Mouse (Mus musculus) layer of hippocampus, postnatal 10 days (tissue): ENCODE data around the gene Dlst. TPM values are rescaled to one million over a fixed set of nuclear protein-coding genes. Genes with fewer than 3 reads are reported as not detected.
"Not testable (repeated sequence)": the region's sequence is repeated elsewhere in the genome, so short reads cannot be mapped to it uniquely, and the experiment has no call there.

Experiments used
- DNase-seq, 2 experiments: peaks; one replicate each; pipeline ENCODE4 v3.0.0; 2021; ENCODE audit warnings: low spot score in 2 of 2
- total RNA-seq, 2 experiments: library from RNA; stranded (reverse); gene quantifications; 2 replicates each; pipeline ENCODE4 v1.2.3; 2021

Dlst gene
- total RNA-seq, 2 experiments from 2014 or later, result 162 to 167 TPM

- no peak for DNase-seq
Observed at GRCm38 (mm10) chr12:85113337-85113736, 2.7 kb downstream of the Dlst start.

- no peak for DNase-seq
Observed at GRCm38 (mm10) chr12:85113917-85114316, 3.3 kb downstream of the Dlst start.

DNA sequence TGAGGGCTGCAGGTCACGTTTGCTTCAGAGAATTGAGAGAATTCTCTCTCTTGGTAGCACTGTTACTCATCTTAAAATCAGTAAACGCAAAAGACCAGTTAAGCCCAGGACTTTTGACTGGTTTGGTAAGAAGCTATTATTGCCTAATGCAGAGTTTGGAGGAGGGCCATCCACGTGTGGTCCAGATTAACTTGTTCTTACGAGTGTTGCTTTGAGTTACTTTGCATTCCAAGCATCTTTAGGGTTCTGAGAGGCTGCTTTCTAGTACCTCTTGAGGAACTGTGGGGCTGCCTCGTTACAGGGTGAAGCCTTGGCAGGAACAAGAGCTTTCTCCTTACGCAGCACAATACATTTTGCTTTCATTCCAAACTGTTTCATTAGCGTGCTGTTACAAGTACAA, 5.0 kb downstream of the Dlst start:
- no peak for DNase-seq

- no peak for DNase-seq
Observed at GRCm38 (mm10) chr12:85121806-85122459, 11.3 kb downstream of the Dlst start.

GRCm38 (mm10) chr12:85123108-85123530, 12.5 kb downstream of the Dlst start:
- DNase-seq, result no peak

GRCm38 (mm10) chr12:85123645-85124044, 13.0 kb downstream of the Dlst start:
- DNase-seq, result no peak

GRCm38 (mm10) chr12:85124751-85125150, 14.1 kb downstream of the Dlst start:
- DNase-seq, result no peak

- DNase-seq, result peak in 1 of 2 experiments; percentile 20
Observed at GRCm38 (mm10) chr12:85126986-85127603, 16.5 kb downstream of the Dlst start.

DNA sequence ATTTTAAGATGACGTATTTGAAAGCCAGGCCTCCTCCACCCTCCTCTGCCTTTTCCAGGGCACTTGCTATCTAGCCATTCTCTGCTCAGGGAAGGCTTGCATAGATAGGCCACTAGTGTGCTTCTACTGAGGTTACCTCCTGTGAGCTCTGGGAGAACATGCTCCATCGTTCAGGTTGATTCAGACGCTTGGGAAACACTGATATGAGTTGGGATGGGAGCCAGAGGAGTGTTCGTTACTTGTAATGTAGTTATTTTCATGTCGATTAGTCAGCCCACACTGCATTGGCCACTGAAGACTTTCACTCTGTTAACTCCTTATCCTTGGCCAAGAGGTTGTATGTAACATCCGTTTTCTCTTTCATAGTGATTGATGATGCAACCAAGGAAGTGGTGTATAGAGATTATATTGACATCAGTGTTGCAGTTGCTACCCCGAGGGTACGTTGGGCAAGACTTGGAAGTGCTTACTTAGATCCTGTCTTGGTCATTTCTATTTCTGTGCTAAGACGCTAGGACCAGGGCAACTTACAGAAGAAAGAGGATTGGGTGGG, 18.9 kb downstream of the Dlst start:
- no peak for DNase-seq

DNA sequence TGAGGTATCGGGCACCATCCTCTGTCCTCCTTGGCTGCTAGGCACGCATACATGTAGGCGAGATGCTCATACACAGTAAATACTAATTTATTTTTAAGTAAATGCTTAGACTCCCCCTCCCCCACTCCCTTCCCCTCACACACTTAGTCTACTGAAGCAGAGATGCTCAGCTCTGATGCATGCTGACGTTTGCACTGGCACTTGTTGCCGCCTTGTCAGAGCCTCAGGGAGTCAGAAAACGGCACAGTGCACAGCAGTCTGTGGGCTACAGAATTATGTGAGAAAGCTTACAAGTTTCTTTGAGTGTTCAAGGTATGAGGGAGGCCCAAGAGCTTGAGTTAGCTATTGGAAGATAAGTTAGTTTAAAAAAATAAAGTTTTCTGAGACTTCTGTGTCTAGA, 20.7 kb downstream of the Dlst start:
- no peak for DNase-seq

DNA sequence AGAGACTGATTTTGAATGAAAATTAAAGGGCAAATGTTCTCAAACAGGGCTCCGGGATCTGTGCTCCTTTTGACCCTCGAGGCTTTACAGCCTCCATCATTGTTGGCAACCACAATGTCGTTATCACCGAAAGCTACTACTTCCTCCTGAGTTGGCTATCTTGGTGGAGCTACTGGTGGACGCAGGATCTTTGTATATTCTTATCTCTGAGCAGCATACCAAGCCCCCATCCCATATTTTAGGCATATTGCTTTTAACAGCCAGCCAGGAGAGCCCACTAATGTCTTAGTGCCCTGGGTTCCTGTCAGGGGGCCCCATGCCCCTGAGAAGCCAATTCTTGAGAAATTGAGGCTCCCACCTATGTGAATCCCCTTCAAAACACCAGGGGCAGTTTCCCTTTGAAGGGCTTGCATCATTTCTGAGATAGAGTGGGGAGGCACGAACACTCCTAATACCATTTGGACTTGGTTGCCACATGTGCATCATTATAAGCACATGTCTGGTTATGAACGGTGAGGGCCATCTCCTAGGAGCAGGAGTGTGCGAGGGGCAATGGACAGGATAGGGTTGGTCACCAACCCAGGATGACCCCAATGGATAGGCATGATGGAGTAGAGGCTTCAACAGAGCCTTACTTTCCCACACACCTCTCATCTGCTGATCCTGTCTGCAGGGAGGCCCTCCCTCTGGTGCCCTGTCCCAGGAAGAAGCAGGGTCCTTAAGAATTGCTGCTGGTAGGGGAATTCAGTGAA, 23.6 kb downstream of the Dlst start:
- DNase-seq, result no peak

GRCm38 (mm10) chr12:85135513-85136470, 25.2 kb downstream of the Dlst start:
- no peak for DNase-seq

- DNase-seq, result no peak
Observed at GRCm38 (mm10) chr12:85136627-85137026, 26.0 kb downstream of the Dlst start.

GRCm38 (mm10) chr12:85140036-85140701, 29.5 kb downstream of the Dlst start:
- no peak for DNase-seq

- no peak for DNase-seq
Observed at GRCm38 (mm10) chr12:85141096-85141495, 30.5 kb downstream of the Dlst start.

GRCm38 (mm10) chr12:85142803-85143202, 32.2 kb downstream of the Dlst start:
- peak; percentile 87 to 88 for DNase-seq

- not testable (repeated sequence) for DNase-seq
Observed at GRCm38 (mm10) chr12:85144276-85144675, 33.6 kb downstream of the Dlst start.

DNA sequence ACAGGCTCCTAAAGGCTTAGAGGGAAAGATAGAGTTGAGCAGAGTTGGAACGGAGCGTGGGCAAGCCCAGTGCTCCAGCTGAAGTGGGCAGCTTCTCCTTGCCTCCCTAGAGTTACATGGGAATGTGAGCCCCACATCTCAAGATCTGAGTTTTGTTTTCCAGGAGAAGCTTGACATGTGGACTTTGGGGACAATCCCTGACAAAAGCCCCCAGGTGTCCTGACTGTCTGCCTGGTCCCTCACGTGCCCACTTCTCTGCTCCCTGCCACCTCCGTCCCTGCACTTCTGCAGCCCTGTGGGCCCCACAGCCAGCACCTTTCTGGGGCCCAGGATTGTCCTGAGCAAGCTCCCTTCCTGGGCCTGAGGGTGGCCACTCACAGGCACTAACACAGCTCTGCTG, 34.2 kb downstream of the Dlst start:
- DNase-seq, result no peak

- DNase-seq, result no peak
Observed at GRCm38 (mm10) chr12:85145630-85146029, 35.0 kb downstream of the Dlst start.

DNA sequence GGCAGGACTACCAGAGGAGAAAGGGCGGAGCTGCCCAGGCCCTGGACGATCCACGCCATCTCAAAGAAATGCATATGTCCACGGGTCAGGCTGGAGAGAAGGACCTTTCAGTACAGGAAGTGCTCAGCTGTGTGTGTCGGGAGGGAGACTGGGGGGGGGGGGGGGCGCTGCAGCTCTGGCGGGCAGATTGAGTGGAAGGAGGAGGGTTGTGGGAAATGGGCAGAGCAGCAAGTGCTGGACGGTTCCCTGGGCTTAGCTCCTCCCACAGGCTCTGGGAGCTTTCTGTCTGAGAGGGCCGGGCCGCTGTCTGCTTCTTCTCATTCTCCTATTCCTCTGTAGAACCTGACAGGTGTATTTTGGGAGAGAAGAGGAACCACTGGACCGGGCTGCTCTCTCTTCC, 35.7 kb downstream of the Dlst start:
- DNase-seq, result no peak
